Mouse (Mus musculus) layer of hippocampus, postnatal 14 days (tissue): ENCODE measurements at regions not wholly inside any gene's neighbourhood (a gene's known extent, or its start where the extent isn't known, plus 50 kb on each side); places are given as distances from the start of the nearest gene placed in this dataset.

ENCODE experiments used
- DNase-seq, 2 experiments: peaks; one replicate each; pipeline ENCODE4 v3.0.0; 2021 to 2022; ENCODE audit warnings: low spot score in 2 of 2, mixed read lengths in 1 of 2

- DNase-seq = no peak
Observed at GRCm38 (mm10) chr3:45523281-45523680, 145.1 kb downstream of the Pcdh10 start.

- no peak for DNase-seq
Observed at GRCm38 (mm10) chr3:45547091-45547490, 168.9 kb downstream of the Pcdh10 start.

- DNase-seq = peak; percentile 51 to 72
Observed at GRCm38 (mm10) chr3:45555736-45556135, 177.5 kb downstream of the Pcdh10 start.

GRCm38 (mm10) chr3:45572995-45573394 is 194.8 kb downstream of the Pcdh10 start:
- DNase-seq = no peak

- DNase-seq = no peak
Observed at GRCm38 (mm10) chr3:45577035-45577434, 198.8 kb downstream of the Pcdh10 start.

DNA sequence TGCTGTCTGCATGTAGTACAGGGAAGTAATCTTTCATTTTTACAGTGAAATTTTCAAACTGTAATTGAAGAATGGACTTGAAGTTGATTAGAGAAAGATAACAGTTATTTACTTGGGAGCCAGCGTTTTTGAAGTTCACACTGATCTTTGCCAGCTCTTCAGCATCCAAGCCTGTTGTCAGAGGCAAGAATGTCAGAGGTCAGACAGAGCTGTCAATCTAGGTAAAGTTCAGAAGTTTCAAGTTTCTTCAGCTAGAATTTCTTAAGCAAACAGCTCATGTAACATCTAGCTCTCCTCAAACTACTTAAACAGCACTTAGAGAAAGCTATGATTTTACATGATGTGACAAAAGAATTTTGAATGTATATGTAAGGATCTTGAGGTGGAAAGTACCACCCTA is 215.4 kb downstream of the Pcdh10 start:
- DNase-seq = no peak

- DNase-seq = no peak
Observed at GRCm38 (mm10) chr3:45602278-45602677, 224.1 kb downstream of the Pcdh10 start.

DNA sequence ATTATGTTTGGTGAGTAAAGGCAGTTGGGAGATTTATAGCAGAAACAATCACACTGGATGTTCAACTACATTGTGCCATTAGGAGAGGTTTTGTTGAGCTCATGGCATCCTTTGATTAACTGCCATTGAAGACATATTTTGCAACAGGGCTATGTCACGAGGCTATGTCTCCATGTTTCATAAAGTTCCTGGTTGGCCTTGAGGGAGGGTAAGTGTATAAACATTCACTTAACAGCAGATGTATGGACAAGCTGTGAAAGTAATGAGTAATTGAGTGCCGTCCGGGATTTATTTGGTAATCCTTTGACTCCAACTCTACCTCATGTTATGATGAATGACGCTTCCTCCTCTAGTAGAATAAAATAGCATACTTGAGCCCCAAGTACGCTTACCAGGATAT is 225.0 kb downstream of the Pcdh10 start:
- DNase-seq = no peak

GRCm38 (mm10) chr3:45620729-45621128 is 242.5 kb downstream of the Pcdh10 start:
- no peak for DNase-seq

GRCm38 (mm10) chr3:45645856-45646450 is 267.8 kb downstream of the Pcdh10 start:
- DNase-seq = no peak

- DNase-seq = peak in 1 of 2 experiments; percentile 63
Observed at GRCm38 (mm10) chr3:45649361-45649760, 271.2 kb downstream of the Pcdh10 start.

- no peak for DNase-seq
Observed at GRCm38 (mm10) chr3:45657023-45657422, 278.8 kb downstream of the Pcdh10 start.

GRCm38 (mm10) chr3:45658093-45658776 is 280.0 kb downstream of the Pcdh10 start:
- DNase-seq = no peak

GRCm38 (mm10) chr3:45659052-45659451 is 280.9 kb downstream of the Pcdh10 start:
- no peak for DNase-seq

DNA sequence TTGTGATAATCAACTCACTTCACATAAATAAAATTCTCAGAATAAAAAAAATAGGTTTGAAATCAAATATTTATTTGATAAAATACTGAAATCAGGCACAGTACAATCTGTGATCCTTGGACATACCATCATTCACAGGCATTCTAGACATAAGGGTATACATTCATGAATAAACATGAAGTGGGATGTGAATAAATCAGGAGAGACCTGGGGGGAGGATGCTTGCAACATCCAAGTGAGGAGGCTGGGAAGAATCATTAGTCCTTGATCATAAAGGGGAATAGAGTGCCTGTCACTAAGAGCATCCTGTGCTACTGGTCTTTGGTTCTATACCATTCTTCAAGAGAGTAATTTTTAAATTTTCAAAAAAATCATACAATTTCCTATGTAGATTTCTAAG is 292.2 kb downstream of the Pcdh10 start:
- no peak for DNase-seq

DNA sequence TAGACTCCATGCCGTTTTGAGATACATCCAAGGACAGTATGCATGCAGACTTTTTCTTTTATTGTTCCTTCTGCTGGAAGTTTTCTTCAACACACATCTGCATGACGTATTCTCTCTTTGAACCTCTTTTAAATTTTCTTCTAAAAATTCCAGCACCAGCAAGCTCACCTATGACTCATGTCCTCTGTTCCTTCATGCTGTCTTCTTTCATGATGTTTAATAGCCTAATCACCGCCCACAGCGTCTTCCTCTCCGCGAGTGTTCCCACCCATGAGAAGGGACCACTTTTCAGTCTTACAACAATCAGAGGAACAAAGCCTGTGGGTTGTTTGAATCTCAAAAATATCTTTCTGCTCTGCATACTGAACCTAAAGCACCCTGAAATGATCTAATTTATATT is 299.5 kb downstream of the Pcdh10 start:
- no peak for DNase-seq

- DNase-seq = peak; percentile 7
Observed at GRCm38 (mm10) chr3:45681410-45681809, 303.2 kb downstream of the Pcdh10 start.

DNA sequence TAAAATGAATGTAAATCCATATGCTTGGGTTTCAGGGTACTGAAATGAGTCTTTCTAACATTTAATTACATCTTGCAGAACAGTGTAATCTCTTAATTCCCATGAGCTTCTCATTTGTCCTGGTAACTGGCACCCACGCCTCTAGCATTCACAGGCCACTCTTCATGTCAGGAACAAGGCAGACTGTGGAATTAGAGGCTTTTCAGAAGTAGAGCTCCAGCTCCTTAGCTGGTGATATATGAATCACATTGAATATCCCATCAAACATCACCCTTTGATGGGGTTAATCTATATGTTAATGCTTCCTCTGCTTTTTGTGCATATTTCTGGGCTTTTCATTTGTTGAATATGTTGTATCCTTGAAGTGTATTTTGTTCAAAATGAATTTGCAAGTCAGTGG is 329.7 kb downstream of the Pcdh10 start:
- DNase-seq = no peak
